Mouse (Mus musculus) liver, embryonic 11.5 days (tissue): ENCODE measurements around the gene Cblc. TPM values are rescaled to one million over a fixed set of nuclear protein-coding genes. Genes with fewer than 3 reads are reported as not detected.
A peak's percentile ranks its signal among the peaks of the same experiment; 100 is the strongest.

Experiments
- ATAC-seq: fragments of 200-750 bp; cut with Nextera tagmentation; replicated peaks from 2 replicates; pipeline ENCODE4 v1.8.0; 2017; ENCODE audit warnings: moderate number of reproducible peaks, mild to moderate bottlenecking, moderate TSS enrichment, moderate library complexity; ENCODE audit not compliant: low FRiP score
- DNase-seq: peaks from one replicate; pipeline ENCODE4 v3.0.0-alpha.2; 2017; ENCODE audit warnings: low spot score
- H3K27ac ChIP-seq: fragments of 300-500 bp; sonication (generic); 2 replicates; pipeline ENCODE4 v1.5.1; 2014; ENCODE audit warnings: mild to moderate bottlenecking, low read depth, low read length, control low read depth
- H3K27me3 ChIP-seq: fragments of 300-500 bp; sonication (generic); replicated peaks from 2 replicates; pipeline ENCODE4 v1.6.1; 2014; ENCODE audit warnings: low read length, mixed read lengths; ENCODE audit not compliant: control insufficient read depth, insufficient read depth
- H3K36me3 ChIP-seq: fragments of 300-500 bp; sonication (generic); 2 replicates; pipeline ENCODE4 v1.6.1; 2014; ENCODE audit warnings: mild to moderate bottlenecking, low read length, moderate library complexity, mixed read lengths; ENCODE audit not compliant: control insufficient read depth, insufficient read depth
- H3K4me1 ChIP-seq: fragments of 300-500 bp; sonication (generic); replicated peaks from 2 replicates; pipeline ENCODE4 v1.6.1; 2014; ENCODE audit warnings: low read length, mixed read lengths; ENCODE audit not compliant: control insufficient read depth, insufficient read depth
- H3K4me2 ChIP-seq: fragments of 300-500 bp; sonication (generic); 2 replicates; pipeline ENCODE4 v1.6.1; 2014; ENCODE audit warnings: mild to moderate bottlenecking, control low read depth, moderate library complexity
- H3K4me3 ChIP-seq: fragments of 300-500 bp; sonication (generic); 2 replicates; pipeline ENCODE4 v1.5.1; 2014; ENCODE audit warnings: low read depth, low read length, control low read depth
- H3K9ac ChIP-seq: fragments of 300-500 bp; sonication (generic); 2 replicates; pipeline ENCODE4 v1.6.1; 2014; ENCODE audit warnings: low read depth, low read length, control low read depth
- H3K9me3 ChIP-seq: fragments of 300-500 bp; sonication (generic); 2 replicates; pipeline ENCODE4 v1.6.1; 2016; ENCODE audit warnings: low read length, inconsistent platforms, mixed read lengths; ENCODE audit not compliant: control insufficient read depth
- WGBS: fragments of 180-500 bp; shearing (Covaris S2); extraction: QIAGEN DNeasy Blood & Tissue Kit; methylation state at CpG from one replicate; pipeline ENCODE4 v1.1.7; 2014; 5-methylcytosine and 5-hydroxymethylcytosine counted together
- polyA plus RNA-seq: library from polyadenylated mRNA; unstranded; fragments of >200 nt; fragmentation: Nextera tagmentation; extraction: Ambion mirVana; gene quantifications from 2 replicates; pipeline ENCODE4 v1.2.1, GENCODE M21; 2014

Cblc gene
- polyA plus RNA-seq, 1 experiment from 2014 or later: 1.4 TPM

- no peak overlapping the region for H3K9ac ChIP-seq
- WGBS: 73% methylated on average over 11 of the region's 11 CpGs
- no peak for ATAC-seq
- no peak overlapping the region for H3K4me3 ChIP-seq
- H3K36me3 ChIP-seq: peaks cover 20% of the 10 kb centered on the region; the same call in 1 of the 2 replicates
- no peaks in the 10 kb centered on the region for H3K9me3 ChIP-seq
- H3K4me1 ChIP-seq: peaks cover 49% of the 10 kb centered on the region
- no peak overlapping the region for H3K27ac ChIP-seq
- no peaks in the 10 kb centered on the region for H3K27me3 ChIP-seq
- H3K4me2 ChIP-seq: no peak overlapping the region
- DNase-seq: no peak
Measured at GRCm38 (mm10) chr7:19740269-19740668, 56.3 kb downstream of the Cblc start.

- Histone ChIP-seq H3K27ac (no peak overlapping the region), H3K4me3 (no peak overlapping the region), H3K9me3 (no peaks in the 10 kb centered on the region), H3K4me2 (no peak overlapping the region), H3K4me1 (peaks cover 39% of the 10 kb centered on the region), H3K27me3 (no peaks in the 10 kb centered on the region), H3K36me3 (peaks cover 20% of the 10 kb centered on the region; the same call in 1 of the 2 replicates), H3K9ac (no peak overlapping the region)
- 81% methylated on average over 3 of the region's 3 CpGs for WGBS
- no peak for ATAC-seq
- DNase-seq: no peak
Measured at GRCm38 (mm10) chr7:19738771-19739170, 57.8 kb downstream of the Cblc start.

- peak overlapping the region; percentile 35; the same call in 1 of the 2 replicates for H3K9ac ChIP-seq
- 44% methylated on average over 16 of the region's 16 CpGs for WGBS
- ATAC-seq (peak; percentile 92), DNase-seq (peak; percentile 71)
- no peaks in the 10 kb centered on the region for H3K9me3 ChIP-seq
- H3K36me3 ChIP-seq: peaks cover 27% of the 10 kb centered on the region
- peaks cover 27% of the 10 kb centered on the region for H3K4me1 ChIP-seq
- H3K4me2 ChIP-seq: peak overlapping the region; percentile 49
- H3K27me3 ChIP-seq: no peaks in the 10 kb centered on the region
- peak overlapping the region; percentile 88 for H3K27ac ChIP-seq
- H3K4me3 ChIP-seq: 0 out of 2 replicates have a peak overlapping the region, but pooled peaks have one; percentile 21
Measured at GRCm38 (mm10) chr7:19736389-19737057, 60.1 kb downstream of the Cblc start.

DNA sequence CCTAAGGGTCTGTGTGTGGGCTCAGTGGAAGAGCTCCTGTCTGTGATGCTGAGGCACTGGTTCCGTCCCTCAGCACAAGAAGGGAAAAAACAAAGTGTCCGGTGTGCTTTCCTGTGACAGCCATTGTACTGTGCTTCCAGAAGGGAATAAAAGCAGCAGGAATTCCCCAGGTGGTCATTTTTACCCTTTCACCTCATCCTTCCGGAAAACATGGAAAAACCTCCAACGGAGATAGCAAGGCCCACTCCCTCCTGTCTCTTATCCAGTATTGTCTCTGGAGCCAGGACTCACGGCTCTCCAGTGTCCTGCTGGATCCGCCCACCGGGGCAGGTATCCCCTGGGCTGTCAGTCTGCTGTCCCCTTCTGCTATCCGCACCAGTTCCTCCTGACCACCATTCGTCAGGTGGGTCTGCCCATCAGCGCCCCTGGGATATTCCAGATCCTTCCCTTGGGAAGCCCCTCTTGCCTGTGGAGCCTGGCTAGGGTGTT lies 62.4 kb downstream of the Cblc start:
- no peak overlapping the region for H3K9ac ChIP-seq
- DNase-seq (no peak), ATAC-seq (no peak)
- no peak overlapping the region for H3K4me3 ChIP-seq
- H3K36me3 ChIP-seq: peaks cover 29% of the 10 kb centered on the region
- WGBS: 89% methylated on average over 10 of the region's 10 CpGs
- peaks cover 19% of the 10 kb centered on the region for H3K4me1 ChIP-seq
- no peak overlapping the region for H3K4me2 ChIP-seq
- H3K9me3 ChIP-seq: no peaks in the 10 kb centered on the region
- H3K27me3 ChIP-seq: no peaks in the 10 kb centered on the region
- H3K27ac ChIP-seq: no peak overlapping the region

Other genes with a start within 250 kb of the Cblc start
- gene Ppp1r37, start 233.7 kb downstream of the Cblc start, polyA plus RNA-seq: 2.9 and 3.1 TPM in 2 replicates
- gene Zfp296, start 219.5 kb downstream of the Cblc start, polyA plus RNA-seq: 2.3 and 2.4 TPM in 2 replicates
- gene Gemin7, start 219.2 kb downstream of the Cblc start, polyA plus RNA-seq: 133 and 142 TPM in 2 replicates
- 33.4 and 45.5 TPM in 2 replicates for gene Clasrp, start 192.3 kb downstream of the Cblc start, polyA plus RNA-seq
- 2.0 and 2.3 TPM in 2 replicates for gene Relb, start 167.4 kb downstream of the Cblc start, polyA plus RNA-seq
- gene Clptm1, start 131.8 kb downstream of the Cblc start, polyA plus RNA-seq: 89.9 and 94.9 TPM in 2 replicates
- gene Apoc2, start 118.9 kb downstream of the Cblc start, polyA plus RNA-seq: 235 and 244 TPM in 2 replicates
- gene Gm44805, start 115.4 kb downstream of the Cblc start, polyA plus RNA-seq: not detected in 2 replicates
- 4.8 and 5.4 TPM in 2 replicates for gene Apoc4, start 115.3 kb downstream of the Cblc start, polyA plus RNA-seq
- 173 and 199 TPM in 2 replicates for gene Apoc1, start 104.1 kb downstream of the Cblc start, polyA plus RNA-seq
- gene Apoe, start 97.6 kb downstream of the Cblc start, polyA plus RNA-seq: 1,439 and 1,470 TPM in 2 replicates
- 259 and 264 TPM in 2 replicates for gene Tomm40, start 81.4 kb downstream of the Cblc start, polyA plus RNA-seq
- 55.9 and 58.4 TPM in 2 replicates for gene Nectin2, start 46.3 kb downstream of the Cblc start, polyA plus RNA-seq
- 17.5 and 21.8 TPM in 2 replicates for gene Bcam, start 25.8 kb downstream of the Cblc start, polyA plus RNA-seq
- 5.4 and 7.0 TPM in 2 replicates for gene Bcl3, start 26.0 kb upstream of the Cblc start, polyA plus RNA-seq
- gene Gm19345, start 55.2 kb upstream of the Cblc start, polyA plus RNA-seq: not detected in 2 replicates
- not detected in 2 replicates for gene Ceacam16, start 64.5 kb upstream of the Cblc start, polyA plus RNA-seq
- not detected in 2 replicates for gene Ceacam19, start 91.2 kb upstream of the Cblc start, polyA plus RNA-seq
- gene Pvr, start 124.4 kb upstream of the Cblc start, polyA plus RNA-seq: 5.1 and 6.1 TPM in 2 replicates
- gene Igsf23, start 153.9 kb upstream of the Cblc start, polyA plus RNA-seq: 0.59 and 0.73 TPM in 2 replicates
- gene Ceacam20, start 168.6 kb upstream of the Cblc start, polyA plus RNA-seq: not detected in 2 replicates
- not detected in 2 replicates for gene Nlrp9b, start 194.7 kb upstream of the Cblc start, polyA plus RNA-seq